Mouse (Mus musculus) liver, embryonic 14.5 days (tissue): ENCODE data around the gene Rtf2.

Experiments used
- CTCF ChIP-seq: IDR thresholded peaks from 2 replicates; pipeline ENCODE4 v1.5.1; 2016; ENCODE audit warnings: antibody characterized with exemption, low read depth, control low read depth
- EP300 ChIP-seq: IDR thresholded peaks from 2 replicates; pipeline ENCODE4 v1.6.1; 2016; ENCODE audit warnings: antibody characterized with exemption, low read depth

DNA sequence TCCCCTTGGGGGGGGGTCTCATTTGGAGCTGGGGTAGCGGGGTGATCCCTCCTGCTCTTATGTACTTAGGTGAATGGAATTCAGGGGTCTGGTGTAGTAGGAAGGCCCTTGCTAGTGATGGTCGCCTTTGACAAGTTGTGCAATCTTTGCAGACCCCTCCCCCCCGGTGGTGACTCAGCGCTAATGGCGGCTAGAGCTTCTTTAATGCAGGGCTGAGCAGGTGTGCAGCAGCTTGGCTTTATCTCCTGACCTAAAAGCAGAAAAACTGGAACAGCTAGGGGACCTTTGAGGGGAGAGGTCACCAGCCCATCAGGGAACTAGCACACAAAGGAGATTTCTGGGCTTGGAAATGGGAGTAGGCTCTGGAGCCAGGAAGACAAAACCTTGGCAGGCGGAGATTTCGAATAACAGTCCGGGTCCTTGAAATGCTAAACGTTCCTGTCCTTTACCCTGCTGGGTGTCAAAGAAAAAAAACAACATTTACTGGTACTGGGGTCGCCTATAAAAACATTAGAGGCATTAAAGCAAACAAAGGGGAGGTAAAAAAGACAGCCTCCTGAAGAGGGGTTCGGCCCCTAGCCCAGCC, 76.1 kb downstream of the Rtf2 start:
- no peak for TF ChIP-seq CTCF
- no peak for TF ChIP-seq EP300
